Mouse (Mus musculus) midbrain, embryonic 11.5 days (tissue): Measurements from ENCODE around the gene Tnni3. TPM values are rescaled to one million over a fixed set of nuclear protein-coding genes. Genes with fewer than 3 reads are reported as not detected.
A peak's percentile ranks its signal among the peaks of the same experiment; 100 is the strongest.
"Not testable (repeated sequence)": the region's sequence is repeated elsewhere in the genome, so short reads cannot be mapped to it uniquely, and the experiment has no call there.

Experiments used
- ATAC-seq: fragments of 200-750 bp; cut with Nextera tagmentation; 2 replicates; pipeline ENCODE4 v1.8.0; 2017; ENCODE audit warnings: moderate TSS enrichment, moderate library complexity; ENCODE audit not compliant: low FRiP score
- DNase-seq: peaks from one replicate; pipeline ENCODE4 v3.0.0; 2015; ENCODE audit warnings: low spot score; ENCODE audit errors: missing footprints
- H3K27ac ChIP-seq: fragments of 300-500 bp; sonication (generic); 2 replicates; pipeline ENCODE4 v1.5.1; 2014; ENCODE audit warnings: low read depth, low read length
- H3K27me3 ChIP-seq: fragments of 300-500 bp; sonication (generic); 2 replicates; pipeline ENCODE4 v1.6.1; 2014; ENCODE audit warnings: mild to moderate bottlenecking, low read length, moderate library complexity, mixed read lengths; ENCODE audit not compliant: control insufficient read depth, insufficient read depth
- H3K36me3 ChIP-seq: fragments of 300-500 bp; sonication (generic); 2 replicates; pipeline ENCODE4 v1.6.1; 2014; ENCODE audit warnings: mild to moderate bottlenecking, low read length, moderate library complexity, mixed read lengths; ENCODE audit not compliant: control insufficient read depth, insufficient read depth
- H3K4me1 ChIP-seq: fragments of 300-500 bp; sonication (generic); 2 replicates; pipeline ENCODE4 v1.6.1; 2014; ENCODE audit warnings: low read length; ENCODE audit not compliant: control insufficient read depth, insufficient read depth
- H3K4me2 ChIP-seq: fragments of 300-500 bp; sonication (generic); 2 replicates; pipeline ENCODE4 v1.6.1; 2014; ENCODE audit warnings: mild to moderate bottlenecking, moderate library complexity
- H3K4me3 ChIP-seq: fragments of 300-500 bp; sonication (generic); 2 replicates; pipeline ENCODE4 v1.5.1; 2014; ENCODE audit warnings: low read depth, low read length
- H3K9ac ChIP-seq: fragments of 300-500 bp; sonication (generic); 2 replicates; pipeline ENCODE4 v1.6.1; 2014; ENCODE audit warnings: low read length
- H3K9me3 ChIP-seq: fragments of 300-500 bp; sonication (generic); 2 replicates; pipeline ENCODE4 v1.6.1; 2016; ENCODE audit warnings: low read length; ENCODE audit not compliant: control insufficient read depth
- WGBS: fragments of 180-500 bp; shearing (Covaris S2); extraction: QIAGEN DNeasy Blood & Tissue Kit; methylation state at CpG from one replicate; pipeline ENCODE4 v1.1.7; 2014; 5-methylcytosine and 5-hydroxymethylcytosine counted together
- polyA plus RNA-seq: library from polyadenylated mRNA; unstranded; fragments of >200 nt; fragmentation: Nextera tagmentation; extraction: Ambion mirVana; gene quantifications from 2 replicates; pipeline ENCODE4 v1.2.1, GENCODE M21; 2014

The Tnni3 gene
- 0.97 and 1.7 TPM in 2 replicates for polyA plus RNA-seq

GRCm38 (mm10) chr7:4524212-4524922 is at the start of gene Tnni3:
Gene Tnni3 (minus strand): TSS chr7:4524229.
- H3K4me3 ChIP-seq, H3K36me3 ChIP-seq, H3K9ac ChIP-seq, H3K9me3 ChIP-seq, H3K4me2 ChIP-seq, H3K27ac ChIP-seq, H3K27me3 ChIP-seq, H3K4me1 ChIP-seq: not testable (repeated sequence)
- ATAC-seq (0 out of 2 replicates have a peak, but pooled peaks have one; percentile 16), DNase-seq (peak; percentile 94)
- 72% methylated on average over 15 of the region's 15 CpGs for WGBS

- H3K27ac ChIP-seq, H3K4me3 ChIP-seq, H3K9me3 ChIP-seq, DNase-seq, H3K9ac ChIP-seq, H3K4me2 ChIP-seq, H3K27me3 ChIP-seq, H3K4me1 ChIP-seq, ATAC-seq, H3K36me3 ChIP-seq: not testable (repeated sequence)
- 72% methylated on average over 2 of the region's 2 CpGs for WGBS
Observed at GRCm38 (mm10) chr7:4572361-4572760, 48.3 kb upstream of the Tnni3 start.

- Histone ChIP-seq H3K4me3 (no peak overlapping the region), H3K27me3 (no peaks in the 10 kb centered on the region), H3K9ac (no peak overlapping the region), H3K4me1 (no peaks in the 10 kb centered on the region), H3K36me3 (no peaks in the 10 kb centered on the region), H3K27ac (no peak overlapping the region), H3K9me3 (no peaks in the 10 kb centered on the region), H3K4me2 (no peak overlapping the region)
- DNase-seq (no peak), ATAC-seq (no peak)
- WGBS: 91% methylated on average over 3 of the region's 3 CpGs
Observed at GRCm38 (mm10) chr7:4562660-4563059, 38.6 kb upstream of the Tnni3 start.

- Histone ChIP-seq H3K4me1 (0 out of 2 replicates have a peak, but pooled peaks cover 2% of the 10 kb centered on the region), H3K9me3 (no peaks in the 10 kb centered on the region), H3K4me2 (no peak overlapping the region), H3K4me3 (no peak overlapping the region), H3K9ac (no peak overlapping the region), H3K27me3 (no peaks in the 10 kb centered on the region), H3K36me3 (no peaks in the 10 kb centered on the region), H3K27ac (no peak overlapping the region)
- ATAC-seq: peak; percentile 51; the same call in 1 of the 2 replicates
- 72% methylated on average over 6 of the region's 6 CpGs for WGBS
- DNase-seq: no peak
Observed at GRCm38 (mm10) chr7:4557167-4557560, 33.1 kb upstream of the Tnni3 start.

GRCm38 (mm10) chr7:4556256-4557166 is 32.5 kb upstream of the Tnni3 start:
- Histone ChIP-seq H3K27me3 (no peaks in the 10 kb centered on the region), H3K4me1 (0 out of 2 replicates have a peak, but pooled peaks cover 2% of the 10 kb centered on the region), H3K4me2 (no peak overlapping the region), H3K4me3 (no peak overlapping the region), H3K9me3 (no peaks in the 10 kb centered on the region), H3K9ac (no peak overlapping the region), H3K36me3 (no peaks in the 10 kb centered on the region), H3K27ac (no peak overlapping the region)
- DNase-seq (peak; percentile 97), ATAC-seq (peak; percentile 91)
- 22% methylated on average over 15 of the region's 15 CpGs for WGBS

- peak; percentile 89 for DNase-seq
- peak within 1 kb of the TSS; percentile 45 for H3K4me3 ChIP-seq
Observed at GRCm38 (mm10) chr7:4547221-4547641, 23.2 kb upstream of the Tnni3 start, which contains the start of gene Syt5. Gene Syt5 (minus strand): TSS chr7:4547541.

GRCm38 (mm10) chr7:4546591-4547131 is 22.6 kb upstream of the Tnni3 start:
- Histone ChIP-seq H3K4me1 (peaks cover 8% of the 10 kb centered on the region), H3K4me3 (peak overlapping the region; percentile 45), H3K9me3 (no peaks in the 10 kb centered on the region), H3K36me3 (no peaks in the 10 kb centered on the region), H3K4me2 (peak overlapping the region; percentile 75), H3K9ac (peak overlapping the region; percentile 51), H3K27ac (peak overlapping the region; percentile 42), H3K27me3 (no peaks in the 10 kb centered on the region)
- 2% methylated on average over 26 of the region's 26 CpGs for WGBS
- DNase-seq (peak; percentile 99), ATAC-seq (peak; percentile 93)

More at GRCm38 (mm10) chr7:4547221-4547641, 23.2 kb upstream of the Tnni3 start, which contains the start of gene Syt5:
- WGBS: 11% methylated on average over 33 of the region's 33 CpGs
- ATAC-seq: peak; percentile 68
- H3K9me3 ChIP-seq: no peaks in the 10 kb centered on the region
- peaks cover 8% of the 10 kb centered on the region for H3K4me1 ChIP-seq
- H3K36me3 ChIP-seq: no peaks in the 10 kb centered on the region
- H3K9ac ChIP-seq: peak within 1 kb of the TSS; percentile 51
- H3K4me2 ChIP-seq: peak within 1 kb of the TSS; percentile 75
- H3K27me3 ChIP-seq: no peaks in the 10 kb centered on the region
- peak within 1 kb of the TSS; percentile 42 for H3K27ac ChIP-seq

GRCm38 (mm10) chr7:4546050-4546449 is 22.0 kb upstream of the Tnni3 start:
- no peaks in the 10 kb centered on the region for H3K27me3 ChIP-seq
- WGBS: 77% methylated on average over 15 of the region's 15 CpGs
- H3K9me3 ChIP-seq: no peaks in the 10 kb centered on the region
- ATAC-seq (peak; percentile 49), DNase-seq (no peak)
- peak overlapping the region; percentile 75 for H3K4me2 ChIP-seq
- no peaks in the 10 kb centered on the region for H3K36me3 ChIP-seq
- peaks cover 8% of the 10 kb centered on the region for H3K4me1 ChIP-seq
- H3K4me3 ChIP-seq: peak overlapping the region; percentile 45
- H3K9ac ChIP-seq: peak overlapping the region; percentile 51; the same call in 1 of the 2 replicates
- peak overlapping the region; percentile 42; the same call in 1 of the 2 replicates for H3K27ac ChIP-seq
